Mouse (Mus musculus) ovary, postnatal 10 days (tissue): ENCODE data around the gene Grm2.
A peak's percentile ranks its signal among the peaks of the same experiment; 100 is the strongest.

ENCODE experiments used
- DNase-seq: peaks from one replicate; pipeline ENCODE4 v3.0.0; 2022; ENCODE audit warnings: low spot score

Gene Grm2

GRCm38 (mm10) chr9:106655884-106656720, at the start of gene Grm2:
Gene Grm2 (minus strand): TSS chr9:106656082.
- peak; percentile 49 for DNase-seq

- DNase-seq: no peak
These were observed 37.1 kb upstream of the Grm2 start for GRCm38 (mm10) chr9:106692973-106693481.

GRCm38 (mm10) chr9:106688834-106689233, 33.0 kb upstream of the Grm2 start:
- no peak for DNase-seq

GRCm38 (mm10) chr9:106686983-106687650, 31.2 kb upstream of the Grm2 start:
- no peak for DNase-seq

GRCm38 (mm10) chr9:106685249-106686101, 29.6 kb upstream of the Grm2 start, which contains the start of gene Tex264:
Gene Tex264 (minus strand): TSS chr9:106685927.
- peak; percentile 59 for DNase-seq

- no peak for DNase-seq
These were observed 29.0 kb upstream of the Grm2 start for GRCm38 (mm10) chr9:106684918-106685248.

GRCm38 (mm10) chr9:106684093-106684872, 28.4 kb upstream of the Grm2 start:
- DNase-seq: no peak

GRCm38 (mm10) chr9:106681026-106681425, 25.1 kb upstream of the Grm2 start:
- DNase-seq: no peak

- no peak for DNase-seq
These were observed 22.4 kb upstream of the Grm2 start for GRCm38 (mm10) chr9:106678242-106678641.

- DNase-seq: no peak
These were observed 21.8 kb upstream of the Grm2 start for GRCm38 (mm10) chr9:106677702-106678101.

- no peak for DNase-seq
These were observed 20.7 kb upstream of the Grm2 start for GRCm38 (mm10) chr9:106676571-106676970.

- no peak for DNase-seq
These were observed 20.1 kb upstream of the Grm2 start for GRCm38 (mm10) chr9:106675965-106676364.

- peak; percentile 39 for DNase-seq
These were observed 19.6 kb upstream of the Grm2 start for GRCm38 (mm10) chr9:106675480-106675879.

GRCm38 (mm10) chr9:106673860-106674259, 18.0 kb upstream of the Grm2 start:
- DNase-seq: no peak

- DNase-seq: no peak
These were observed 9.0 kb upstream of the Grm2 start for GRCm38 (mm10) chr9:106664856-106665255.

- no peak for DNase-seq
These were observed 8.6 kb upstream of the Grm2 start for GRCm38 (mm10) chr9:106664433-106664832.

- no peak for DNase-seq
These were observed 7.3 kb upstream of the Grm2 start for GRCm38 (mm10) chr9:106663200-106663599.

- no peak for DNase-seq
These were observed 4.1 kb upstream of the Grm2 start for GRCm38 (mm10) chr9:106659935-106660334.

GRCm38 (mm10) chr9:106659441-106659840, 3.6 kb upstream of the Grm2 start:
- no peak for DNase-seq

- DNase-seq: no peak
These were observed 1.7 kb upstream of the Grm2 start for GRCm38 (mm10) chr9:106657592-106657991.

- no peak for DNase-seq
These were observed 938 bp upstream of the Grm2 start for GRCm38 (mm10) chr9:106656820-106657219.
